Mouse (Mus musculus): Measurements from ENCODE around the gene Cabp4.

Cabp4 gene

DNA sequence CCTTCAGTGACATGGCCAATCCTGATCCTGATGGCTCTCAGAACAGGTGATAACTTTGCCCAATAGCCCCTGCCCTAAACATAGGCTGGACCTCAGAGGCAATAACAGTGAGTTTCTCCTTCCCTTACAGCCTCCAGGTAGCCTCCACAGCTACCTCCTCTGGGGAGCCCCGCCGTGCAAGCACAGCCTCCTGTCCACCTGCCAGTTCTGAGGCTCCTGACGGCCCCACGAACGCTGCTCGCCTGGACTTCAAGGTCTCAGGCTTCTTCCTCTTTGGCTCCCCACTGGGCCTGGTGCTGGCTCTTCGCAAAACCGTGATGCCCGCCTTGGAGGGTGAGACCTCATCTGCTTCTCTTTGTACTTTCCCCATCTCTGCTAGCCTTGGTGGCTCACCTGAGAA lies 35.3 kb downstream of the Cabp4 start:
- DNase-seq (ENCODE audit: extremely low read depth, insufficient read length, low spot score), result no peak

DNA sequence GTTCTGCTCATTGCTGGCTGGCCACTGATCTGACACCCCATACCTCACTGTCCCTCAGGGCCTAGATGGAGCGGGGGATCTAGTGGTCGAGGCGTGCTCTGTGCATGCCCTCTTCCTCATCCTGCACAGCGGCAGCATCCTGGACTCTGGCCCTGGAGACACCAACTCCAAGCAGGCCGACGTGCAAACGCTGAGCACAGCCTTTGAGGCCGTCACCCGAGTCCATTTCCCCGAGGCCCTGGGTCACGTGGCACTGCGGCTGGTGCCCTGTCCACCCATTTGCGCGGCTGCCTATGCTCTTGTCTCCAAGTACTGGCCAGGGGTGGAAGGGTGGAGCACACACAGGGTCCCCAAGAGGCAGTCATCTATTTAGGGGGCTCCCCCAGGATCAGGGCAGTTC lies 37.2 kb downstream of the Cabp4 start:
- no peak for DNase-seq (ENCODE audit: extremely low read depth, insufficient read length, low spot score)

DNA sequence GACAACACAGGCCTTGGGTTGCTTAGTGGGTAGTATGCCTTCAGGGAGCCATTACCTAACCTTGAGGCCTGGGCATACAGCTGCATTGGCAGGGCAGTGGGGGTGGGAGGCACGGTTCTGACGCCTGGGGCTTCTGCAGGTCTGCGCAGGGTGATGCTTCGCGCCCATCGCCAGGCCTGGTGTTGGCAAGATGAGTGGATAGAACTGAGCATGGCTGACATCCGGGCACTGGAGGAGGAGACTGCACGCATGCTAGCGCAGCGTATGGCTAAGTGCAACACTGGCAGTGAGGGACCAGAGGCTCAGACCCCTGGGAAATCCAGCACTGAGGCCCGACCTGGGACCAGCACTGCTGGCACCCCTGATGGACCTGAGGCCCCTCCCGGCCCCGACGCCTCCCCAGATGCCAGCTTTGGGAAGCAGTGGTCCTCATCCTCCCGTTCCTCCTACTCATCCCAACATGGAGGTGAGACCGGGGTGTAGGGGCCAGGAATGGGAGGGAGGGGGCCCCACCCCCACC lies 39.1 kb downstream of the Cabp4 start:
- no peak for DNase-seq (ENCODE audit: extremely low read depth, insufficient read length, low spot score)

DNA sequence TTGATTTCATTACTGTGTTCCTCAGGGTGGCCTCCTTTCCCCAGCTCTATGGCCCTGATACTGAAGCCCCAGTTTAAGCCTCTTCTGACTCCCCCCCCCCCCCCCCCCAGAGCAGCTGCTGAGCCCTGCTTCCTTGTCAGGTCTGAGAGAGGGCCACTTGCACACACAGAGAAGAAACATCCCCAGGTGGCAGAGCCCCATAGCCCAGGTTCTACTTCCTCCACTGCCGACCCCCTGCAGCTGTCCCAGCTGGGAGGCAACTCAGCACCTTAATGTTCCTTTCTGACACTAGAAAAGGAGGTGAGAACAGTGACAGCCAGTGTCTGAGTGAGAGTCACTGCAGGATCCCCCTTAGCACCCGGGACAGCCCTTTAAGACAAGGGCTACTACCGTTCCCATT lies 40.0 kb downstream of the Cabp4 start:
- no peak for DNase-seq (ENCODE audit: extremely low read depth, insufficient read length, low spot score)

DNA sequence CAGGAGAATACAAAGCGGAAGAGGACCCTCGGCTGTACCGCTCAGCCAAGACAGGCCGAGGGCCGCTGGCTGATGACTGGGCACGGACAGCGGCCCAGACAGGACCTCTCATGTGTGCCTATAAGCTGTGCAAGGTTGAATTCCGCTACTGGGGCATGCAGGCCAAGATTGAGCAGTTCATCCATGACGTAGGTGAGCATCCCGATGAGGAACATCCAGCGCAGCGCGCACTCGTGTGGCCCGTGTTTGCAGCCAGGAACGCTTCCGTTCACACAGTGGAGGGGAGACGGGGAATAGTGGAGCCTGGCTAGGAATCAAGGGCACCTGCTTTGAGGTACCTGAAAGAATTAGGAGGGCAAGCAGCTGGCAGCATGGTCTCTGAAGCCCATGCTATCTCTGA lies 40.5 kb downstream of the Cabp4 start:
- DNase-seq (ENCODE audit: extremely low read depth, insufficient read length, low spot score), result no peak

DNA sequence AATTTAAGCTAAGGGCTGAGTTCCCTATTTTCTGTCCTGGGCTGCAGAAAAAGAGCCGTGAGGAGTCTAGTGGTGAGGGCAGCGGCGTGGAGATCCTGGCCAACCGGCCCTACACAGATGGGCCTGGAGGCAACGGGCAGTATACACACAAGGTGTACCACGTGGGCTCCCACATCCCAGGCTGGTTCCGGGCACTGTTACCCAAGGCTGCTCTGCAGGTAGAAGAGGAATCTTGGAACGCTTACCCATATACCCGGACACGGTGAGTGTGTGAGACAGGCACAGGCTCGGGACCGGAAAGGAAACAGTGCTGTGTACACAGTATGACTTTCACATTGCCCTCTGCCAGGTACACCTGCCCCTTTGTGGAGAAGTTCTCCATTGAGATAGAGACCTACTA lies 41.2 kb downstream of the Cabp4 start:
- DNase-seq (ENCODE audit: extremely low read depth, insufficient read length, low spot score), result no peak

DNA sequence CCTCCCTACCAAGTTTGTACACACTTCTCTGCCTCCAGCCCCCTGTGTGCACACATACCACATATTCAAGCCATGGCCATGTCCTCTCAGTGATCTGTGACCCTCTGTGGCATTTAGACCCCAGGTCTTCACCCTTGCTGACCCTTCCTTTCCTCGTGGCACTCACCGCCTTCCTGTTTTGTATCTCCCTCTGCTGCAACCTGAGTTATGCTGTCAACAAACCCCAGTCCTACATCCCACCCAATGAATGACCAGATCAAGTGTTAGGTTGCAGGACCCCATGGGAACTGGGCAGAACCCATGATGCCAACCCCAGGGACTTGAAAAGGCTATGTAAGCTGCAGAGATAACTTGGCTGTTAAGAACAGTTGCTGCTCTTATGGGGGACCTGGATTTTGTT lies 41.8 kb downstream of the Cabp4 start:
- no peak for DNase-seq (ENCODE audit: extremely low read depth, insufficient read length, low spot score)

DNA sequence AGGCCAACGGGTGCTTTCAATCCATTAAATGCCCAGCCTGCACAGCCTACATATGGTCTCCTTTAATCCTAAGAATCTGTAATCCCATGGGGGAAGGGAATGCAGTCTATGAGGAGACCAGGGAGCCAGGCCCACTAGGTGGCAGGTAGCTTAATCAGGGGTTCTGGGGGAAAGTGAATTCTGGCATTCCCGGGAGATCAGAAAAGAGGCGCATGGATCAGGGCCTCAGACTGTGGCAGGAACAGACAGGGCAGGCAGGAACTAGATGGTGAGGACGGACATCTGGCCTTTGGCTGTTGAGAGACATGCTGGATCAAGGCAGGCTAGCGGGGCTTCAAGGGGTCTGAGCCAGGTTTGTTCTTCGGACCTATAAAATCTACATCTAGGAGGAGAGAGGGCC lies 42.4 kb downstream of the Cabp4 start:
- no peak for DNase-seq (ENCODE audit: extremely low read depth, insufficient read length, low spot score)

DNA sequence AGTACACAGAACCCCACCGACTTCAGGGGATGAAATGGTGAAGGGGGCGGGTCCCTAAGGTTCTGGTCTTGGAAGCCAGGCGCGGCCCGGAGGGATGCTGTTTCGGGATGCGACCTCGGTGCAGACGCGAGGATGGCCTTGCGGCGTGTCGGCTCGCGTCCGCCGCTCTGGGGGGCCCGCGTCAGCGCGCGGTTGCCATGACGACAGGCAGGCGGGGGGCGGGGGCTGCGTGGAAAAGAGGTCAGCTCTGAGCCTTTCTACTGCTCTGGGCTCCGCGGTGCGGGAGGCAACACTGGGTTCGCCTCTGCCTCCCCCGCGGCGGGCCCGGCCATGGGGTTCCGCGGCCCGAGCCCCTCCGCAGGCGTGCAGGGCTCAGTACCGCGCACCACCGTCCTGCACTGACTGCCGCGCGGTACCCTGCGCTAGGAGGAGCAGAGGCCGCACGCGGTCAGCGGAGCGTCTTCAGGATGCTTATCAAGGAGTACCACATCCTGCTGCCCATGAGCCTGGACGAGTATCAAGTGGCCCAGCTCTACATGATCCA lies 43.0 kb downstream of the Cabp4 start:
- no peak for DNase-seq (ENCODE audit: extremely low read depth, insufficient read length, low spot score)

DNA sequence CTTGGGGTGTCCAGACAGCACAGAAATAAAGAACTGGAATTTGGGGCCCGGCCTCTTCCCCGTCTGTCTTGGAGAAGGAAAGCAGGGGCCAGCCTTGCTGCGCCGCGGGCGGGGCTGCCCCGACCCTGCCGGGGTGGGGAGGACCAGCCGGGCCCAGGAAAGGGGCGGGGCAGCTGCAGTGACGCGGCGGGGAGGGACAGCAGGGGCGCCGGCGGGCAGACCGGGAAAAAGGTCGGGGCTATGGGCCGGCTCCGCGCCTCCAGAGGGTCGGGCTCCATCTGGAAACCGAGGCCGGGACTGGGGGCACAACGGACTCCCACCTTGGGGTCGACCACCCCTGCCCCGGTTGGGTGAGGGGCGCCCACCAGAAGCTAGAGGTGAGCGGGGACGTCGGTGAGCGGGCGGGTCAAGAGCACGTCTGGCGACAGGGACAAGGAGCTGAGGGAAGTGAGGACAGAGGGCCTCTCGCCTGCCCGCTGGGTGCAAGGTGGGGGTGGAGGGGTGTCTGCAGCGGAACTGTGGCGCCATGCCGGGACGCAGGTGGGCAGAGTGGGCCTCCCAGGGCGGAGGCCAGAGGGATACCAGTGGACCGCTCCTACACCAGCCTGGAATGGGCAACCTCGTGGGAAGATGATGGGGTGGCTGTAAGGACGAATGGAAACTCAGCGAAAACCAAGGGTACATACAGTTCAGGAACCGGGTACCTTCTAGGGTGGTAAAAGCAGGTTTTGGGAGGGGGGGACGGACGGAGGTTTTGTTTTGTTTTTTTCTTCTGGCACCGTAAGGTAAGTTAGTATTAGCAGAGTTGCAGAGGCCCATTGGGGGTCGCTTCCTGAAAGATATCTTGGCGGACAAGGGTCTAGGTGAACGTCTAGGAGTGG lies 43.8 kb downstream of the Cabp4 start, which contains the start of gene Pitpnm1:
Pitpnm1 (plus strand) TSS at position 162 of the 881 bp plus-strand sequence.
- DNase-seq (ENCODE audit: extremely low read depth, insufficient read length, low spot score), result peak; percentile 83

DNA sequence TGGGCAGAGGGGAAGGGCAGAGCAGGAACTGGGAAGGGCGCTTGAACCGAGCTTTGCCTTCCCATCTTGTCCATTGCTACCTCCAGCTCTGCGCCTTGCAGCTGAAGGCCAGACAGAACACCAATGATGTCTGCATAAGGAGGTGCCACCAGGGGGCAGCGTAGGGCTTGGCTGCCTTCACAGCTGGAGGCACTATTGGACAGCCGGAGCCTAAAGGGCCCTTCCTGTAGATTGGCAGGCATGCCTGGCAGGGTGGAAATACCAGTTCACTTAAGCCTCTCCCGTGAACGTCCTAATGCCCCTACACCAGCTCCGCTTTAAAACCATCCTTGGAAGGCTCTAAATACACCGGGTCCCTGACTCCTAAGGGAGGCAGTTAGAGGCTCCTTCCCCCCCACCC lies 44.8 kb downstream of the Cabp4 start:
- peak; percentile 73 for DNase-seq (ENCODE audit: extremely low read depth, insufficient read length, low spot score)

DNA sequence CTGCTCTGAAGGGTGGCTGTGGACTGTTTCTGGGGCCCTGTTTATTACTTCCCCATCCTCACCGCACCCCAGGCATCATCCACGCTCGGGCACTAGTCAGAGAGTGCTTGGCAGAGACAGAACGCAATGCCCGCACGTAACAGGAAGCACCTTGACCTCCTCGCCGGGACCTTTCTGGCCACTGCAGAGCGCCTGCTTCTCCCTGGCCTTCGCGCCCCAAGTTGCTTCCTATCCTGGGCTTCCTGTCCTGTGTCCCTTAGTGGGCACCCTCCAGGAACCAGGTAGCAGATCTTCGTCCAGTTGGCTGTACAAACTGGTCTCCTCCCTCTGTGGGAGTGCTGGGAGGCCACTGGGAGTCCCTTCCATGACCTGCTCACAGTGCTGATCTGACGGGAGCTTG lies 45.4 kb downstream of the Cabp4 start:
- DNase-seq (ENCODE audit: extremely low read depth, insufficient read length, low spot score), result peak; percentile 43

DNA sequence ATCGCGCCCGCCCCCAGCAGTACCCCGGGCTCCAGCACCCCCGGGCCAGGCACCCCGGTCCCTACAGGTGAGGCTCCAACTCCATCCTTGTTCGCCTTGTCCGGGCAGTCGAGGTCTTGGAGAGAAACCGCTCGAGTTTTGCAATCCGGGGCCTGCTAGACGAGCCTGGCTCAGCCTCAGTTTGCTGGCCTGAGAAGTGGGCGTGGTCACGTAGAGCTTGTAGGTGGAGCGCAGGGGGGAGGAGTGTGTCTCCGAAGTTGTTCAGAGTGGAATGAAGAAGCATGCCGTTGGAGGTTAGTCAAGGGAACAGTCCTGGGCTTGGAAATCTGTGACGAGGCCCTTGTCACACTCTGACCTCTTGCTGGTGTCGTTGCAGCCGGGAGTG lies 46.4 kb downstream of the Cabp4 start:
- DNase-seq (ENCODE audit: extremely low read depth, insufficient read length, low spot score), result no peak

DNA sequence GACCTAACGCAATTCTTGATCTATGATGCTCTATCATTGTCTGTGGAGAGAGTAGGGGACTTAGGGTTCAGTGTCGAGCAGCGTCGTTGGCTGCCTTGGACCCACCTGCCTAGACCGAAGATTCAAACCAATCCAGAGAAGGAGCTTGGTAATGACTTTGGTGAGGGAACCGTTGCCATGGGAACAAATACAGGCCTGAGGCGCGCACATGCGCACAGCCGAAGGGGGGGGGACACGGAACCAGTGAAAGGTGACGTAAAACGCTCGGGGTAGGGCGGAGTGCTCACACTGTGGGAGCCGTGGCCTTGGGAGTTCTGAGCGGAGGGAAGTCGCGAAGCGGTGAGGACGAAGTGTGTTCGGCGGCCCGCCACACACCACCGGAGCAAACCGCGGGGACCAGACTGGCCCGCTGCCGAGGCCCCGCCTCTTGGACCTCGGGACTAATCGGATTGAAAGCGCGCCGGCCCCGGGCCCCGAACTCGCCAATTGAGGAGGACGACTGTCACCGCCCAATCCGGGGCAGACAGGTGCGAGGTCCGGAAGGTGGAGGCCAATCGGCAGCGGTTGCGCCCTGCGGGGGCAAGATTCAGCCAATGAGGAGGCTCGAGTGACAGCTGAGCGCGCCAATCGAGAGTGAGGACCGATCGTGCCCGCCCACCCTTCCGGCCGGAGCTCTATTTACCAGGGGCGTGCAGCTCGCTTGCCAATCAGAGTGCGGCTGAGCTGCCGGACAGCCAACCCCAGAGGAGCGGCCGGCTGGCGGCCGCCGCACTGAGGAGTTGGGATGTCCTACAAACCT lies 47.0 kb downstream of the Cabp4 start, which contains the start of gene Cdk2ap2:
Cdk2ap2 (plus strand) TSS at position 541 of the 799 bp plus-strand sequence.
- DNase-seq (ENCODE audit: extremely low read depth, insufficient read length, low spot score), result peak; percentile 100

DNA sequence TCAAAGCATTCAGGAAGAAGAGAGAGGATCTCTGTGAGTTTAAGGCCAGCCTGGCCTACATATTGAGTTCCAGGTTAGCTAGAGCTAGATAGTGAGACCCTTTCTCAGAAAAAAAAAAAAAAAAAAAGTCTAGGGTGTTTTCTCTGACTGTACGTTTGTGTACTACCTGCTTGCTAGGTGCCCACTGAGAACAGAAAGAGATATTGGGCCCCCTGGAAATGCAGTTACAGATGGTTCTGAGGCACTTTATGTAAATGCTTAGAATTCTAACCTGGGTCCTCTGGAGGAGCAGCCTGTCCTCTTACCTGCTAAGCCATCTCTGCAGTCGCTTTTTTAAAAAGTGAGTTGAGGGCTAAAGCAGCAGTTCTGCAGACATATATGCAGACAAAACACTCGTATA lies 48.0 kb downstream of the Cabp4 start:
- no peak for DNase-seq (ENCODE audit: extremely low read depth, insufficient read length, low spot score)

DNA sequence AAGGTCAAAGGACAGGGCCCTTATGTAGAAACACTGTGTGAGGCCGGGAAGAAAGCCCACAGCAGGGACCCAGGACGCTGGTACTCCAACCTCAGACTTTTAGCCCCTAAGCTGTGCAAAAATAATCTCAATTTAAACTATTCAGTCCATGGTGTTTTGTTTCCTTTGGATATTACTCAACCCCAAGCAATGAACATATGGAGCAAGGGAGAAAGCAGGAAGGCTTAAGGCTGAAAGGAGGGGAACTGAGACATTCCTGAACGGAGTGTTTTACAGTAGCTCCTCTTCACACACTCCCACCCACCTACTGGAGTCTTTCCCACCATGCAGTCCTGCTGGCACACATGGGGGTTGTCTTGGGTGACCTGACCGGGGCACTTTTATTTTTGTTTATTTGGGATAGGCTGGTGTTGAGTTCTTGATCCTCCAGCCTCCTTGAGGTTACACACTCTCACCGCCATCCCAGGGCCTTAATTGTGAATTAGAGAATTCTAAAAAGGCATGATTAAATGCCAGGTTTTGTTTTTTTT lies 49.0 kb downstream of the Cabp4 start:
- DNase-seq (ENCODE audit: extremely low read depth, insufficient read length, low spot score), result no peak

DNA sequence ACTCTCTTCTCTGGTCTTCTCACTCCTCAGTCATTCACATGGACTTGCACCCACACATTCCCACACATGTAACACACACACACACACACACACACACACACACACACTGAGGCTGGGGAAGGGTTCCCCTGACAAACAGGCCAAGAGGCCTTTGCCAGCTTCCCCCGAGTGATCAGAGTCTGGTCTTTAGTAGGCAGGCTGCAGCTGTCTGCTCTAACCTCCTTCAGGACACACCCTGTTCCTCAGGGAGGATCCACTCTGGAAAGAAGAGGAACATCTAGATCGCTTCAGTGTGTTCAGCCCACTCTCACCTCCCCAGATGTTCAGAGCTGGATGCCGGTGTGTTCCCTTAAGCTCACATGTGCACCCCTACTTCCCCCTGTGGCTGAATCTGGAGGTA lies 49.5 kb downstream of the Cabp4 start:
- DNase-seq (ENCODE audit: extremely low read depth, insufficient read length, low spot score), result no peak

DNA sequence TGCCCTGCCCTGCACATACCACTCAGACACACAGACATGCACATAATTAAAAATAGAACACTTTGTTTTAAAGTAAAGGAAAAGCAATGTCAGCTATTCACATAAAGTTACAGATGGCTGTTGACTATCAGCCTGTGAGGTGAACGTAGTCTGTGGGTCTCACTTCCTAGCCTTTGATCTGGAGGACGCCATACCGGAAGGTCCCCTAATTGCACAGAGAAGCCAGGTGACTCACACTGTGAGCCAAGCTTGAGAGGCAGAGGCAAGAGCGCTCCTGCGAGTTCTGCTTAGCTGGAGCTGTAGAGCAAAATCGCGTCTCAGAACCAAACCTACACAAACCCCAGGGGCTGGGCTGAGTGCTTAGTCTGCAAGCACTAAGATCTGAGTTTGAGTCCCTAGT lies 50.1 kb downstream of the Cabp4 start:
- DNase-seq (ENCODE audit: extremely low read depth, insufficient read length, low spot score), result no peak

DNA sequence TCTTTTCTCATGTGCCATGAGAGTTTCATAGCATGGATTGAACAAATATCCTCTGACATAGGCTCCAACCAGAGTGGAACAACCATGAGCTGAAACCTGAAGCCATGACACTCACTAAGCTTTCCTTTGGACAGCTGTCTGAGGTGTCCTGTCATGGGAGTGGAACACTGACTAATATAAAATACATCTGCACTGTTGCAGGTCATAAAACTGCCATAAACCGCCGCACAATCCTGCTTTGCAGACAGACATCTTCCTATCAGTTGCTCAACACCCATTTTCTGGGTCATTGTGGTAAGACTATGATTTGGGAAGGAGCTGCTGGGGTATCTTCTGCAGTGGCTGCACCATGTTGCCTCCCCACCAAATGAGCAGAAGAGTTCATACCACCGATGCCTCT lies 51.1 kb downstream of the Cabp4 start:
- DNase-seq (ENCODE audit: extremely low read depth, insufficient read length, low spot score), result no peak

DNA sequence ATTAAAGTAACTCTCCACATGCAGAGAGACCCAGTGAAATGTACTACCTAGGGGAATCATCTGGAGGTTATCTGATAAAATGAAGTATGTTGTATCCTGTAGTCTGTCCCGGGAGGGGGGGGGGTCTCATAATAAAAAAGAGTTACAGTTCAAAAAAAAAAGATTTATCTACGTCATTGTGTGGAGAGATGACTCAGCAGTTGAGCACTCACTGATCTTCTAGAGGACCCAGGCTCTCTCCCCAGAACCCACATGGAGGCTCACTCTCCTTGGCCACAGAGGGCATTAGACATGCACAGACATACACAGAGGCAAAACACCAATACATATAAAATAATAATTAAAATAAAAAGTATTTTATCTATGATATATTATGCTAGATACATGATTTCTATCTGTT lies 52.5 kb downstream of the Cabp4 start:
- no peak for DNase-seq (ENCODE audit: extremely low read depth, insufficient read length, low spot score)

DNA sequence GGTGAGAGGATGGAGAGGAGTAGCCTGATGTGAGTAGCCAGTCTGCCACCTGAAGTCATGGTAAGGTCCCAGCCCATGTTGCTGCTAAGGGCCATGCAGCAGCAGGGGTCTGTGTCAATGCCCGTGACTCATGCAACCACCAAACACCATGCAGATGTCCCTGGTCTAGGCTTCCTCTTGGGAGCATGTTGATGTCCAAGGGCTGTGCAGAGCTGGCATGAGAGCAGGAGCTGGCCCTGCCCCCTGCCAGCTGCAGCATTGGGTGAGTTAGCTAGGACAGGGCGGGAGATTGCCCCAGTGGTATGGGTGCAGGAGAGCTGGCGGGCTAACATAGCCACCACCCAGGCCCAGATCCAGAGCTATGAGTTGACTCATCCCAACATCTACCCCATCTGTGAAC lies 53.4 kb downstream of the Cabp4 start:
- DNase-seq (ENCODE audit: extremely low read depth, insufficient read length, low spot score), result peak; percentile 90

Measured in 3134 (cell line).